Mouse (Mus musculus) CH12.LX (cell line): ENCODE data around the gene Iglon5.

ENCODE experiments used
- CTCF ChIP-seq, 2 experiments: IDR thresholded peaks in 1 of 2; conservative IDR thresholded peaks in 1 of 2; 2 replicates each; pipeline ENCODE4 v1.5.1; 2011 to 2012; ENCODE audit warnings: low read depth in 2 of 2, low read length in 2 of 2, improper control_type of control experiment in 1 of 2, inconsistent platforms in 1 of 2, mild to moderate bottlenecking in 1 of 2, moderate library complexity in 1 of 2
- EP300 ChIP-seq: IDR thresholded peaks from 2 replicates; pipeline ENCODE4 v1.6.1; 2011; ENCODE audit warnings: low read length, improper control_type of control experiment
- ETS1 ChIP-seq: conservative IDR thresholded peaks from 2 replicates; pipeline ENCODE4 v1.6.1; 2012; ENCODE audit warnings: low read depth, mild to moderate bottlenecking, inconsistent platforms, low read length, improper control_type of control experiment, moderate library complexity
- GABPA ChIP-seq: IDR thresholded peaks from 2 replicates; pipeline ENCODE4 v1.6.1; 2012; ENCODE audit warnings: low read depth, low read length, improper control_type of control experiment, inconsistent platforms; ENCODE audit not compliant: insufficient replicate concordance
- JUND ChIP-seq: conservative IDR thresholded peaks from 2 replicates; pipeline ENCODE4 v1.6.1; 2011; ENCODE audit warnings: low read depth, low read length, improper control_type of control experiment
- MAX ChIP-seq: IDR thresholded peaks from 2 replicates; pipeline ENCODE4 v1.6.1; 2011; ENCODE audit warnings: low read length, improper control_type of control experiment
- POLR2A ChIP-seq: IDR thresholded peaks from 2 replicates; pipeline ENCODE4 v1.6.1; 2011; ENCODE audit warnings: low read depth, mild to moderate bottlenecking, improper control_type of control experiment, low read length
- POLR2AphosphoS2 ChIP-seq: IDR thresholded peaks from 2 replicates; pipeline ENCODE4 v1.6.1; 2011; ENCODE audit warnings: low read depth, low read length, improper control_type of control experiment
- RAD21 ChIP-seq: IDR thresholded peaks from 2 replicates; pipeline ENCODE4 v1.6.1; 2011; ENCODE audit warnings: low read depth, mild to moderate bottlenecking, low read length, improper control_type of control experiment, moderate library complexity
- USF1 ChIP-seq: IDR thresholded peaks from 2 replicates; pipeline ENCODE4 v1.6.1; 2014; ENCODE audit warnings: low read depth, mild to moderate bottlenecking, inconsistent platforms, low read length, improper control_type of control experiment
- ZC3H11A ChIP-seq: IDR thresholded peaks from 2 replicates; pipeline ENCODE4 v1.6.1; 2012; ENCODE audit warnings: low read depth, mild to moderate bottlenecking, inconsistent platforms, low read length, improper control_type of control experiment
- ZMIZ1 ChIP-seq: IDR thresholded peaks from 2 replicates; pipeline ENCODE4 v1.6.1; 2012; ENCODE audit warnings: low read depth, mild to moderate bottlenecking, inconsistent platforms, low read length, improper control_type of control experiment

DNA sequence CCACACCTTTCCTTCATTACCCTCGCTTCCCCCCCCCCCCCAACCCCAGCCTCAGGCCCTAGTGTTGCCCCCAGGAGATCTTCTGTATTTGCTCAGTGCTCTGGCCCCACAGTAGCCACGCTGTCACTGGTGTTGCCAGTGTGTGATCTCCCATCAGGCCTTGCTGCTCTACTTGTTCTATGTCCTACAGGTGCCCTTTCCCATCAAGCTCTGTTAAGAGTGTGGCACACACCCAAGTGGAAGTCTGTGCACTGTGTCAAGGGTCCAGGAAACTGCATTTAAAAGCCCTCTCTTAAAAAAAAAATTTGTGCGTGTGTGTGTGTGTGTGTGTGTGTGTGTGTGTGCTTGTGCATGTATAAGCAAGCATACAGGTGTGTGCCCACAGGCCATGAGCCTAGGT lies 41.6 kb downstream of the Iglon5 start:
- TF ChIP-seq CTCF (conservative IDR thresholded peaks at IDR 0.05 in 1 of 2, IDR thresholded peaks at IDR 0.05 in 1 of 2; ENCODE audit: low read depth in 2 of 2, low read length in 2 of 2) (no peak), POLR2A (no peak), ZC3H11A (no peak), ETS1 (no peak), RAD21 (no peak), USF1 (no peak), POLR2AphosphoS2 (no peak), ZMIZ1 (no peak), MAX (no peak), EP300 (no peak), GABPA (no peak), JUND (no peak)
